Mouse (Mus musculus) cerebellum, adult 2 months (tissue): Measurements from ENCODE around the gene Il9r.

ENCODE experiments used
- CTCF ChIP-seq: fragments of 200-500 bp; IDR thresholded peaks from 2 replicates; pipeline ENCODE4 v1.5.1; 2011; ENCODE audit warnings: low read depth, mild to moderate bottlenecking, control low read depth, low read length, moderate library complexity, borderline replicate concordance; ENCODE audit not compliant: insufficient read depth
- POLR2A ChIP-seq: fragments of 200-500 bp; IDR thresholded peaks from 2 replicates; pipeline ENCODE4 v1.6.1; 2011; ENCODE audit warnings: low read length, control low read depth, borderline replicate concordance; ENCODE audit not compliant: insufficient read depth

DNA sequence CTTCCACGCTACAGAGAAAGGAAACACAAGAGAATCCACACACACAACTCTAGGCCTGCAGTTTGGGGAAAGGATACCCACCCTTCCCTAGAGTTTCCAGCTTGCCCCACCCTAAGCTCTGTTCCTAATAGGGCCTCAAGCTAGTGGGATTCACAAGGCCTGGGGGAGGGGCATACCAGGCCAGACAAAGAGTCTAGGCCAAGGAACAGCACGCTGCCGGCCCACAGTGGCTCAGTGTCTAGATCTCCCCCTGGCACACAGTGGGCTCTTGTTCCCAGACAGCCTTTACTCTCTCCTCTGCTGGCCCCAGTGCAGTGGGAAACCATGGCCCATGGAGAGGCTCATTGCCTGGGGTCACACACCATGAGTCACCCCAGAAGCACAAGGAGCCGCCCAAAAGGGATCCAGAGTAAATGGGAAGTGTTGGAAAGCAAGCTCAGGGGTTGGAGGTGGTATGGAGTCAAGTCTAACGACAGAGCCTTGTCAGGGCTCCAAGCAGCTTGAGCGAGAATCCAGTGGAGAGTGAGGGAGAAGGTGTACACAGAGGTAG, 18.5 kb upstream of the Il9r start:
- TF ChIP-seq CTCF = no peak
- no peak for TF ChIP-seq POLR2A
